Mouse (Mus musculus) embryonic facial prominence, embryonic 10.5 days (tissue): ENCODE measurements around the gene Elmo1. TPM values are rescaled to one million over a fixed set of nuclear protein-coding genes. Genes with fewer than 3 reads are reported as not detected.

ENCODE experiments used
- DNase-seq: peaks from one replicate; pipeline ENCODE4 v3.0.0-alpha.2; 2017; ENCODE audit warnings: low spot score
- H3K27ac ChIP-seq: fragments of 300-500 bp; sonication (generic); replicated peaks from 2 replicates; pipeline ENCODE4 v1.5.1; 2016; ENCODE audit warnings: mild to moderate bottlenecking
- H3K27me3 ChIP-seq: fragments of 300-500 bp; sonication (generic); replicated peaks from 2 replicates; pipeline ENCODE4 v1.6.1; 2016; ENCODE audit warnings: low read depth, mild to moderate bottlenecking; ENCODE audit not compliant: poor library complexity, severe bottlenecking
- H3K36me3 ChIP-seq: fragments of 300-500 bp; sonication (generic); replicated peaks from 2 replicates; pipeline ENCODE4 v1.6.1; 2016; ENCODE audit warnings: mild to moderate bottlenecking, moderate library complexity
- H3K4me1 ChIP-seq: fragments of 300-500 bp; sonication (generic); 2 replicates; pipeline ENCODE4 v1.6.1; 2016
- H3K4me3 ChIP-seq: fragments of 300-500 bp; sonication (generic); 2 replicates; pipeline ENCODE4 v1.5.1; 2016; ENCODE audit warnings: mild to moderate bottlenecking, moderate library complexity
- H3K9me3 ChIP-seq: fragments of 300-500 bp; sonication (generic); 2 replicates; pipeline ENCODE4 v1.6.1; 2016; ENCODE audit warnings: mild to moderate bottlenecking
- WGBS: fragments of 180-500 bp; shearing (Covaris S2); methylation state at CpG from one replicate; pipeline ENCODE4 v1.1.7; 2016; 5-methylcytosine and 5-hydroxymethylcytosine counted together
- polyA plus RNA-seq: library from polyadenylated mRNA; unstranded; fragments of >200 nt; fragmentation: Nextera tagmentation; extraction: Ambion mirVana; gene quantifications from 2 replicates; pipeline ENCODE4 v1.2.1, GENCODE M21; 2016

Gene Elmo1
- polyA plus RNA-seq, 1 experiment from 2014 or later, result 9.0 TPM

- Histone ChIP-seq H3K36me3 (no peaks in the 10 kb centered on the region), H3K4me3 (no peak overlapping the region), H3K27me3 (no peaks in the 10 kb centered on the region), H3K27ac (no peak overlapping the region), H3K4me1 (0 out of 2 replicates have a peak, but pooled peaks cover 3% of the 10 kb centered on the region), H3K9me3 (no peaks in the 10 kb centered on the region)
- 94% methylated on average over 2 of the region's 2 CpGs for WGBS
- no peak for DNase-seq
Observed at GRCm38 (mm10) chr13:20307381-20307780, 217.0 kb downstream of the Elmo1 start.

DNA sequence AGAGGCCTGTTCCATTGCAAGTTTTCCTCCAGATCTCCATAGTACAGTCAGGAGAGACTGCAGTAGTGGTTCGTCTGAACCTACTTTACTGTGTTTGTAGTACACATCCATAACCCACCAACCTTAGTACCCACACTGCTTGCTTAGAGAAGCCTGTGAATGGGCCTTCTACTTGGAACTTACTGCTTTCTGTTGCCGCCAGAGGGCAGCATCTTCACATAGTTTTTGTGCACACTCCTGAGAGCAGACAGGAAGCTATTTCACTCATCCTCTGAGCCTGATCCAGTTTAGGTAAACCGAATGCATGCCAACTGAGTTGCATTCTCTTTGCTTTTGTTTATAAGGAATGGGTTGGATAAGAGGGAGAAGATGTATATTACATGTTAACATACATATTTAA, 221.2 kb downstream of the Elmo1 start:
- no peak overlapping the region for H3K4me3 ChIP-seq
- no peaks in the 10 kb centered on the region for H3K9me3 ChIP-seq
- WGBS, result 22% methylated on average over 3 of the region's 3 CpGs
- no peaks in the 10 kb centered on the region for H3K27me3 ChIP-seq
- H3K4me1 ChIP-seq, result no peaks in the 10 kb centered on the region
- H3K27ac ChIP-seq, result no peak overlapping the region
- no peaks in the 10 kb centered on the region for H3K36me3 ChIP-seq
- DNase-seq, result peak; percentile 76

DNA sequence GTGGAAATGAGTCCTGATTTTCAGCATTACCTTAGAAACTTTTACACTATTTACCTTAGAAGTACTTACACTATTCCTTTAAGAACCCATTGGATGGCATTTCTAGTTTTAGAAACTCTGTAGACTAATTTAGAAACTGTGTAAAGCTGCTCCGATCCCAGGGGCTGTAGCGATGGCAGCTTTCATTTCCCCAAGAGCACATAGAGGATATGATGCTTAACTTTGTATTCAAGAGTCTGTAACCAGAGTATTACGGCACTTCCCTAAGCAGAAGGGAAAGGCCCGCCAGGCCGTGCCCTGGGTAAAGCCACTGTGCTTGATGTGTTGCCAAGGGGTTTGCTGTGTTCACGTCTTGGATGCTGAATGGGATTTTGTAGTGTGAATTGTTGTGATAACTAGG, 222.9 kb downstream of the Elmo1 start:
- Histone ChIP-seq H3K4me1 (no peaks in the 10 kb centered on the region), H3K36me3 (no peaks in the 10 kb centered on the region), H3K9me3 (no peaks in the 10 kb centered on the region), H3K4me3 (no peak overlapping the region), H3K27me3 (no peaks in the 10 kb centered on the region), H3K27ac (no peak overlapping the region)
- no peak for DNase-seq
- 90% methylated on average over 6 of the region's 6 CpGs for WGBS

- Histone ChIP-seq H3K4me3 (no peak overlapping the region), H3K9me3 (no peaks in the 10 kb centered on the region), H3K27me3 (no peaks in the 10 kb centered on the region), H3K36me3 (no peaks in the 10 kb centered on the region), H3K4me1 (no peaks in the 10 kb centered on the region), H3K27ac (no peak overlapping the region)
- DNase-seq, result no peak
- WGBS, result 88% methylated on average over 11 of the region's 11 CpGs
Observed at GRCm38 (mm10) chr13:20316139-20316538, 225.7 kb downstream of the Elmo1 start.

DNA sequence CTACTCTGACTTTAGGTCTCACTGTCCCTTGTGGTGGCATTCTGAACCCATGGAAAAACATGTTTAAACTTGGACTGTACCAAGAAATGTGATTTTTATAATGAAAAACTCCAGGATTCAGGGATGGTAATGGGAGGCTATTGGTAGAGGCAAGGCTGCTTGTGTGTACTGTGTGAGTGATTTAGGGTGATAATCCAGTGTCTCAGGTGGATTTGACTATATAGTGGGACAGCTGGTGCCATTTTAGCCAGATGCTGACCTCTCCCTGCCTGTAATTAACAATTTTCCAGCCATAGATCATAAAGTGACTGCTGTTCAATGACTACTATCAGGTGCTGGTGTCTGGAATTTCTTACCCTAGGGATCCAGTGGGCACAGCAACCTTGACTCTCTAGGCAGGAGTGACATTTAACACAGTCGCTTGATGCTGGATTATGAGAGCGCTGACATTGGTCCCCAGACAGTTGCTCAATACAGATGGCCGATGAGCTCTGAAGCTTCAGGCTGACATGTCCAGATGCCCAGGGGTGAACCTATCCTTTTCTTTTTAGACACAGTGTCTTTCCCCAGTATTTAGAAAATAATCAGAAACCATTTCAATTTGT, 228.3 kb downstream of the Elmo1 start:
- no peaks in the 10 kb centered on the region for H3K27me3 ChIP-seq
- H3K9me3 ChIP-seq, result no peaks in the 10 kb centered on the region
- no peak for DNase-seq
- H3K27ac ChIP-seq, result no peak overlapping the region
- WGBS, result 89% methylated on average over 3 of the region's 3 CpGs
- no peaks in the 10 kb centered on the region for H3K4me1 ChIP-seq
- no peak overlapping the region for H3K4me3 ChIP-seq
- H3K36me3 ChIP-seq, result no peaks in the 10 kb centered on the region

GRCm38 (mm10) chr13:20320232-20320631, 229.8 kb downstream of the Elmo1 start:
- no peak for DNase-seq
- H3K36me3 ChIP-seq, result no peaks in the 10 kb centered on the region
- no peaks in the 10 kb centered on the region for H3K27me3 ChIP-seq
- no peaks in the 10 kb centered on the region for H3K9me3 ChIP-seq
- WGBS, result 91% methylated on average over 5 of the region's 5 CpGs
- H3K27ac ChIP-seq, result no peak overlapping the region
- no peaks in the 10 kb centered on the region for H3K4me1 ChIP-seq
- no peak overlapping the region for H3K4me3 ChIP-seq

DNA sequence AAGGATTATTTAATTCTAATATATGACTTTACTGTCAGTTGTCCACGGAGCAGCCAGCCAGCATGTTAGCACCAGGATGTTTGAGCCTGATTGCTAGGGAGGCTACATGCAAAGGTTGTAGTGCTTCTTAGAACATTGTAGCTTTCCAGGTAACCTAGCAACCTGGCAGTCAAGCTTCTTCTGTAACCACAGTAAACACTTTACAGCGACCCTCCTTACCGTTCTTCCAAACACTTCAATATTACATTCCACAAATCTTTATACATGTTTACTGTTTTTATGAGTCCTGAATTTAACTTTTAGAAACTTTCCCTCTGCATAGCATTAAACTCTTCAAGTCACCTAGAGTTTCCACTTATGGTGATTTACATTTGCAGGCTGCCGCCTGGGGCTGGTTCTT, 233.1 kb downstream of the Elmo1 start:
- no peaks in the 10 kb centered on the region for H3K9me3 ChIP-seq
- no peaks in the 10 kb centered on the region for H3K4me1 ChIP-seq
- no peak overlapping the region for H3K27ac ChIP-seq
- H3K27me3 ChIP-seq, result no peaks in the 10 kb centered on the region
- H3K36me3 ChIP-seq, result no peaks in the 10 kb centered on the region
- WGBS, result 93% methylated on average over 4 of the region's 4 CpGs
- DNase-seq, result no peak
- H3K4me3 ChIP-seq, result no peak overlapping the region

DNA sequence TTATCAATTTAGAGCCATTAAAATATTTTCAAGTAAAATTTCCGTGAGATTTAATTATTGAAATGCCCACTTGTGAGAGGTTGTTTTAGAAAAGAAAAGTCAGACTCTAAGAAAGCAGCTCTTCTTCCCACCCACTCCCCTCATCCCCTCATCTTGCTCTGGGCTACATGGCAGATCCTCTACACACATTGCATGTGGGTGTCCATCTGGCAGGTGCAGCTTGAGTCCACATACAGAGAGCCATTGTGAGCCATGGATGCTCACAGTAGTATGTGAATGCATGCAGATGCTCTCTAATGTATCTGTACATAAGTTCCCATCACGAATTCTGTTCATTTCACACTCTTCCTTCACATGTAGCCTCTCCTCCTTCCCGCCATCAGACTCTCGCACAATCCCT, 236.7 kb downstream of the Elmo1 start:
- DNase-seq, result no peak
- Histone ChIP-seq H3K27ac (no peak overlapping the region), H3K4me1 (no peaks in the 10 kb centered on the region), H3K36me3 (no peaks in the 10 kb centered on the region), H3K27me3 (no peaks in the 10 kb centered on the region), H3K9me3 (no peaks in the 10 kb centered on the region), H3K4me3 (no peak overlapping the region)
- WGBS, result 86% methylated on average over 4 of the region's 4 CpGs

- Histone ChIP-seq H3K9me3 (no peaks in the 10 kb centered on the region), H3K4me1 (no peaks in the 10 kb centered on the region), H3K27me3 (no peaks in the 10 kb centered on the region), H3K36me3 (no peaks in the 10 kb centered on the region), H3K4me3 (no peak overlapping the region), H3K27ac (no peak overlapping the region)
- WGBS, result 52% methylated on average over 3 of the region's 3 CpGs
- no peak for DNase-seq
Observed at GRCm38 (mm10) chr13:20327975-20328374, 237.6 kb downstream of the Elmo1 start.

- WGBS, result 94% methylated on average over 1 of the region's 1 CpGs
- no peak for DNase-seq
- H3K27ac ChIP-seq, result no peak overlapping the region
- no peaks in the 10 kb centered on the region for H3K27me3 ChIP-seq
- no peaks in the 10 kb centered on the region for H3K9me3 ChIP-seq
- H3K4me3 ChIP-seq, result no peak overlapping the region
- H3K4me1 ChIP-seq, result no peaks in the 10 kb centered on the region
- no peaks in the 10 kb centered on the region for H3K36me3 ChIP-seq
Observed at GRCm38 (mm10) chr13:20328672-20329071, 238.3 kb downstream of the Elmo1 start.

GRCm38 (mm10) chr13:20330954-20331353, 240.6 kb downstream of the Elmo1 start:
- Histone ChIP-seq H3K4me3 (no peak overlapping the region), H3K9me3 (no peaks in the 10 kb centered on the region), H3K4me1 (no peaks in the 10 kb centered on the region), H3K27me3 (no peaks in the 10 kb centered on the region), H3K36me3 (no peaks in the 10 kb centered on the region), H3K27ac (no peak overlapping the region)
- WGBS, result 89% methylated on average over 7 of the region's 7 CpGs
- DNase-seq, result no peak

DNA sequence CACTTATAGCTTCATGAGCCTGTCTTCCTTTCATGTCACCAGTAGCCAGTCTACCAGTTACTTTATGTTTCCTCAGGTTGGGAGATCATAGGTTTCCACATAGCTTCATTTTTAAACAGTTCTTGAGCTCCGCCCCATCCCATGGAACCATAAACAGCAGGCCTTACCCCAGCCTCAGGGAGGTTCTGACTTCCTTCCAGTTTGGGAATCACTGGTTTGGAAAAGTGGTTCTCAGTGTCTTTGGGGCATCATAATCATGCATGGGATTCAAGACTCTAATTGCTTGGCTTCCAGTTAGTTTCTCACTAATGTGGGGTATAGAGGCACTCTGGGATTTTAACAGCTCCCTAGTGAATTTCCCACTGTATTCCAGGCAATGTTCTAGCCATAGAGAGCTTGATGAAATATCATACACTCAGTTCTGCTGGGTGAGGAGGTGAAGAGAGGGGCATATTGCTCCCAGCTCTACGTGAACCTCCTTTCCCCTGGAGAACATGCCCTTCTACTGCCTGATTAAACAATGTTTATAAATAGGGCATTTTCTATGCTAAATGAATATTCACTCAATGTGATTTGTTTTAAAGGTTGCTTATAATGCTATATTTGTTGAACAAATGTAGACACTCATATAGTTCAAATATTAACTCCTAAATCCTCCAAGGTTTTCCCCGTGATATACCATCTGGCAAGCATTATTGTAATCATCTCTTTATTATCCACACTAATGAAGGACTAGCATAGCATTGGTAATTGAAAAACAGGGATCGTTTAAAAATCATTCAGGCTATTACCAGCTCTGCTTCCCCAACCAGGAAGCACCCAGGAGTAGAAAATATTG, 244.9 kb downstream of the Elmo1 start:
- Histone ChIP-seq H3K27me3 (no peaks in the 10 kb centered on the region), H3K4me3 (no peak overlapping the region), H3K36me3 (no peaks in the 10 kb centered on the region), H3K9me3 (no peaks in the 10 kb centered on the region), H3K27ac (no peak overlapping the region), H3K4me1 (no peaks in the 10 kb centered on the region)
- WGBS, result 76% methylated on average over 4 of the region's 4 CpGs
- DNase-seq, result no peak

DNA sequence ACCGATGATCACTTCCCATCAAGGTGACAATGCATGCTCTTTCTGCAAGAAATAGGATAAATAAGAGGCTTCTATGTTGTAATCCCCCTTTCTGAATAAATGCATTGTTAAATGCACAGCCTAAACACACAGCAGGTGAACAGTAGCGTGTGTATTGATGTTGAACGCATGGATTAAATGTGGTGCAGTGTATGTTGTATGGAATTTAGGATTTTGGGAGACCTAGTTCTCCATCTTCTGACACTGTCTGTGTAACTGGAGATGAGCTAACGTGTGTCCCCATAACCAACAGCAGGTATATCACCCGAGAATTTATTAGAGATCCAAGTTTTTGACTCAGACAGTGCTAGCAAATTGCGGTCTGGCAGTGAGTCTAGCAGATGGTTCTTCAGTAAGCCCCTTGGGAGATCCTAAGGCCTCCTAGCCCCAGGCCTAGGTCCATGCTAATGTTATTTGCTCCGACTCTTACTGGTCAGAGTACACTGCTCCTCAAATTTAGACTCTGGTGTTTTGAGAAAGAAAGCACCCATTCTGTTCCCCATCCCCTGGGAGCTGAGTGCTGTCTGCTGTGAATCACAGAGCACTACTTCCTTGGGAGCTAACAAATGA, 245.6 kb downstream of the Elmo1 start:
- no peaks in the 10 kb centered on the region for H3K4me1 ChIP-seq
- H3K36me3 ChIP-seq, result no peaks in the 10 kb centered on the region
- H3K27me3 ChIP-seq, result no peaks in the 10 kb centered on the region
- H3K9me3 ChIP-seq, result no peaks in the 10 kb centered on the region
- WGBS, result 86% methylated on average over 7 of the region's 7 CpGs
- H3K4me3 ChIP-seq, result no peak overlapping the region
- no peak for DNase-seq
- no peak overlapping the region for H3K27ac ChIP-seq
